Mouse (Mus musculus): ENCODE data around the gene Serpinb5.
"Not testable (repeated sequence)": the region's sequence is repeated elsewhere in the genome, so short reads cannot be mapped to it uniquely, and the experiment has no call there.

Serpinb5 gene

GRCm38 (mm10) chr1:106860847-106861246 is at the start of gene Serpinb5:
Gene Serpinb5, plus strand, starts transcription at chr1:106861173.
- no peak for DNase-seq (ENCODE audit: low spot score in 2 of 2)

GRCm38 (mm10) chr1:106814864-106815263 is 46.1 kb upstream of the Serpinb5 start:
- no peak for DNase-seq (ENCODE audit: low spot score in 2 of 2)

- no peak for DNase-seq (ENCODE audit: low spot score in 2 of 2)
Observed at GRCm38 (mm10) chr1:106815265-106815664, 45.7 kb upstream of the Serpinb5 start.

DNA sequence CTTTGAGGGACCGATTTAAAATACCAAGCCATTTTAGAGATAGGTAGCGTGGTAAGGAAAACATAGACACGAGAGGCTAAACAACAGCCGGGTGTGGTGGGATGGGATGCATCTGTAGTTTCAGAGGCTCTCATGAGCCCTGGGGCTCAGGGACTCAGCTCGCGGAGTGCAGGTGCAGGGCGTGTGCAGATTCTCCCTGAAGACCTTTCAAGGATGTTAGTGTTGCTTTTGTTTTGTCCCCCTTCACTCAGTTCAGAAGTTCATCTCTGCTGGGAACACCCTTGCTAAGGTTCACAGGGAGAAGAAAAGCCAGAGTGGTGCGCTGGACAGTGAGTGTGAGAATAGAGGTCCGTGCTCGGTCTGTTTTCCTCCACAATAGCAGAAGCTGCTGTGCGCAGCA is 44.2 kb upstream of the Serpinb5 start:
- no peak for DNase-seq (ENCODE audit: low spot score in 2 of 2)

DNA sequence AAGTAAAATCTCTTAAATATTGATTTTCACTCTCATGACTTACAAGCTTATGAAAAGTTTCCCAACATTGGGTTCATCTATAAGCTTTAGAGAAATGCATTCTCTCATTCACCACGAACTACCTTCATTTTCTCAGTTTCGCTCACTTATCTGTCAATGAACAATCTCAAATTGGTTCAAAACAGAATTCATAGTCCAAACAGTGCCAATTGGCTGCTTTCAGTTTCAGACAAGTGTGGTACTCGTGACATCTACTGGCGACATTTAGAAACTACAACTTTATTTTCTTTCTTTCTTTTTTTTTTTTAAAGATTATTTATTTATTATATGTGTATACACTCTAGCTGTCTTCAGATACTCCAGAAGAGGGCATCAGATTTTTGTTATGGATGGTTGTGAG is 42.6 kb upstream of the Serpinb5 start:
- no peak for DNase-seq (ENCODE audit: low spot score in 2 of 2)

GRCm38 (mm10) chr1:106822297-106822696 is 38.7 kb upstream of the Serpinb5 start:
- DNase-seq (ENCODE audit: low spot score in 2 of 2): no peak

DNA sequence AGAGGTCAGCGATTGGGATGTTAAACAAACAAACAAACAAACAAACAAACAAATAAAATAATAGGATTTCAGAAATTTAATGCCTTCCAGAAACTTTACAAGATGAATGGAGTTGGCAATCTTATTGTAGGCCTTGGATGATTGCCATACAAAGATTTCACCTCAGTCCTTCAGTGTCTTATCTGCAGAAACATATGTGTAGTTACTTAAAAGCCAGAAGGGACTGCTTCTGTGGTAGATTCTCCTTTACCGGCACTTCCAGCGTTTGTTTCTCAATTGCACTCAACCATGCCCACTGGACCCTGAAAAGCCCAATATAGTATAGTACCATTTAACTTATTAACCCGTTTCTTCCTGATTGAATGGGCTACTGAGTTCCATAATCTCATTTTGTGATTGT is 32.2 kb upstream of the Serpinb5 start:
- DNase-seq (ENCODE audit: low spot score in 2 of 2): no peak

- no peak for DNase-seq (ENCODE audit: low spot score in 2 of 2)
Observed at GRCm38 (mm10) chr1:106865543-106865942, 4.6 kb downstream of the Serpinb5 start.

- DNase-seq (ENCODE audit: low spot score in 2 of 2): no peak
Observed at GRCm38 (mm10) chr1:106866029-106866428, 5.1 kb downstream of the Serpinb5 start.

- DNase-seq (ENCODE audit: low spot score in 2 of 2): no peak
Observed at GRCm38 (mm10) chr1:106866768-106867167, 5.8 kb downstream of the Serpinb5 start.

DNA sequence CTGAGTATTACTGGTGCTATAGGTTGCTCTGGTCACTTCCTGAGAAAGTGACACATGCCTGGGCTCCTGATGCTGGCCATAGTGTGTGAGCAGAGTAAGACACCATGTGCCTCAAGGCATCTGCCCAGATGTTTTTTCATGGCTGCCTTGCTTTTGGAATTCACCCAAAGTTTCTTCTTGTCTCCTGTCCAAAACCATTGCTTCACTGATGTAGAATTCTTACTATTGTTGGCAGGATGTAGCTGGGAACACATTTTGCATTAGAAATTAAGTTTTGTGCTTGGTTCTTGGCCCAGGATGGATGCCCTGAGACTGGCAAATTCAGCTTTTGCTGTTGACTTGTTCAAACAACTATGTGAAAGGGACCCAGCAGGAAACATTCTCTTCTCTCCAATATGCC is 9.0 kb downstream of the Serpinb5 start:
- DNase-seq (ENCODE audit: low spot score in 2 of 2): no peak

DNA sequence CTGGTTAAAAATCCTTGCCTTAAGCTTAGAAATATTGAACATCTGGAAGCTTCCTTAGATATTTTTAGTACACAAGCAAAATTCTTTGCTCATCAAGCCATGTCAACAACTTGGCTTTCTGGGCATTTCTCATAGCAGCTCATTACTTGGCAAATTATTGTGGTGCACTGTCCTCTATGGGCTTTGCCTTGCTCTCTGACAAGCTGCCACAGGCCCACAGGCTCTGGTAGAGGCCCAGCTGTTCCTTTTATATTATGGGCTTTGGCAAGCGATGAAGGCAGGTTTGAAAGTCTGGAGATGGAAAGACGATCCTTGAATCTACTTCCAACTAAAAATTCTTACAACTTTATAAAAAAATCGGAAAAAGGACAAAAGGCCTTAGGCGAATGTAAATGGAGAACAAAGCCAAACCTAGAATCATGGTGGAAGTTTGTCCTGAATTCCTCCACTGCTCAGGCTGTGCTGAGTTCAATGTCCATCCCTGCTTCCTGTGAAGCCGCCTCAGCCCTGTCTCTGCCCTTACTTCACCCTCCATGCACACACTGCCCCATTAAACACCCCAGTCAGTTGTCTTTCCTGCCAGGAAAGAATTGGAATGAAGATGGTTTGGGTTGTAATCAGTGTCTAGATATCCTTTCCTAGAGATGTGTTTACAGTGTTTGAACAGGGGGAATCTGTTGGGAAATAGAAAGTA is 14.4 kb downstream of the Serpinb5 start:
- no peak for DNase-seq (ENCODE audit: low spot score in 2 of 2)

- DNase-seq (ENCODE audit: low spot score in 2 of 2): no peak
Observed at GRCm38 (mm10) chr1:106876147-106876546, 15.2 kb downstream of the Serpinb5 start.

DNA sequence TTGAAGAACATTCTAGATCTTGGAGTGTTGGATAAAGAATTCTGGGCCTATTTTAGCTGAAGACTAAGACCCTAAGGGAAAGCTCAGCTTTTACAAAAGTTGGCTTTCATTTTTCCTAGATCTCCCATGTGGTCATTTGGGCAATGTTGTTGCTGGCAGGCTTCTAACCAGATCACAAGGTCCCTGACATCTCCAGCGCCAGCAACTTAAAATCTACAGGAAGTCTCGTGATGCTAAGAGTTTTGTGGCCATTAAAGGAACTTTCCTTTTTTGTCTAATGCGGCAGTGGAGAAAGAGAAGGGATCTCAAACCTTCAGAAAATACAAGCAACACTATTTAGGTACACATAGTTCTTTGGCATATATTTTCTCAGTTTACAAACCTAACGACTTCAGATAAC is 21.8 kb downstream of the Serpinb5 start:
- no peak for DNase-seq (ENCODE audit: low spot score in 2 of 2)

- no peak for DNase-seq (ENCODE audit: low spot score in 2 of 2)
Observed at GRCm38 (mm10) chr1:106883369-106883768, 22.4 kb downstream of the Serpinb5 start.

DNA sequence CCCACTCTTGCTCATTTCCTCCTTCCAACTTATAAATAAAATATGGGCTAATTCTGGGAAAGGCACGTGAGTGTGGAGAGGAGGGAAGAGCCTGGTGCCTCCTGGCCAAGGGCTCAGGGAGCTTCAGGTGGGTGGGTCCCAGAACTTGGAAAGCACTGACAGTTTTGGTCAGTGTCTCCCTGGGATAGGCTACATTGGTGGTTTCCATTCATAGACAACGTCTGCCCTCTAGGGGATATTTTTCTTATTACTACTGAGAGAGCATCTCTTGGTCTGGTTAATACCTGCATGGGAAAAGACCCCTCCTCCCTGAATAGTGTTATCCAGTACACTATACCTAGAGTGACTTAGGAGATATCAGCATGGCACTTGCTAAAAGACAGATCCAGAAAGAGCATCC is 22.8 kb downstream of the Serpinb5 start:
- DNase-seq (ENCODE audit: low spot score in 2 of 2): no peak

DNA sequence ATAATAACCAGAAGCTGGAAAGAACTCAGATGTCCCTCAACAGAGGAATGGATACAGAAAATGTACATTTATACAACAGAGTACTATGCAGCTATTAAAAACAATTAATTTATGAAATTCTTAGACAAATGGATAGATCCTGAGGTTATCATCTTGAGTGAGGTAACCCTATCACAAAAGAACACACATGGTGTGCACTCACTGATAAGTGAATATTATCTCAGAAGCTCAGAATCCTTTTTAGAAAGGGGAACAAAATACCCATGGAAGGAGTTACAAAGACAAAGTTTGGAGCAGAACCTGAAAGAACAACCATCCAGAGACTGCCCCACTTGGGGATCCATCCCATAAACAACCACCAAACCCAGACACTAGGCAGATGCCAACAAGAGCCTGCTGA is 34.2 kb downstream of the Serpinb5 start:
- DNase-seq (ENCODE audit: low spot score in 2 of 2): not testable (repeated sequence)

- no peak for DNase-seq (ENCODE audit: low spot score in 2 of 2)
Observed at GRCm38 (mm10) chr1:106901406-106901805, 40.4 kb downstream of the Serpinb5 start.

GRCm38 (mm10) chr1:106931954-106932353 is 71.0 kb downstream of the Serpinb5 start:
- DNase-seq (ENCODE audit: low spot score in 2 of 2): no peak
